In the genomic region with DNA sequence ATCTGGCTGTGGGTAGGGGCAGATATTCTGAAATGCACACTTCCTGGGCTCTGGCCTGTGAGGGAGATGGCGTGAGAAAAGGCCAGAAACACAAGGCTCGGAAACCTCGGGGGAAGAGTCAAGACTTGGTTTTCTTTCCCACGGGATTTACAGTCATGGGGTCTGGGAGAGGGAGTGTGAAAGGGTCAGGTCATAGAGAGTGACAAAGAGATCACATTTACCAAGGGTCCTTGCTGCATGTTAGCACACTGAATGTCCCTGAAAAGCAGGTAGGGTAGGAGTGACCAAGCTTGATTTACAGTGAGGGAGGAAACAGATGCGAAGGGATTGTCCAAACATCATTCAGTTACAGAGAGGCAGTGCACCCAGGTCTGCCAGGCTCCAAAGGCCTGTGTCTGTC, we compare ENCODE assay signal across 11 mouse cellular contexts.
DNase-seq lines count a peak whose midpoint lies in the region; ATAC-seq and TF ChIP-seq lines count a peak whose summit lies in the region.
"Had no signal": no experiment of that assay in that cellular context is flagged by ENCODE, and none has a peak within 500 bp of the region (broad histone marks: within the 10 kb centered on the region; RNA-seq: fewer than 3 reads in every experiment).

No protein-coding gene starts in this region.

- WGBS in kidney, postnatal 0 days, result 45% methylated on average over 5 of the region's 5 CpGs
- WGBS in embryonic facial prominence, embryonic 12.5 days, result 62% methylated on average over 5 of the region's 5 CpGs
- WGBS in limb, embryonic 14.5 days, result 50% methylated on average over 5 of the region's 5 CpGs

- peak; percentile 27 for ATAC-seq in kidney, postnatal 0 days (replicated peaks; ENCODE audit: low FRiP score, low read depth)
- no peak for ATAC-seq in embryonic facial prominence, embryonic 12.5 days (ENCODE audit: insufficient number of reproducible peaks, insufficient read depth, low FRiP score, low TSS enrichment)
- ATAC-seq in limb, embryonic 14.5 days (ENCODE audit: low FRiP score, low read depth), result 0 out of 2 replicates have a peak, but pooled peaks have one; percentile 8

- DNase-seq in heart, adult 8-10 months (ENCODE audit: low spot score), result peak; percentile 14
- DNase-seq in heart, postnatal 36 days, result no peak
- DNase-seq in kidney, postnatal 0 days (ENCODE audit: low spot score), result peak; percentile 62
- DNase-seq in kidney, adult 8-10 months, result no peak
- DNase-seq in limb, embryonic 14.5 days (ENCODE audit: low spot score), result no peak
- no peak for DNase-seq in right cerebral cortex, postnatal 10 days (ENCODE audit: low spot score in 2 of 2)
- no peak for DNase-seq in testis, postnatal 14 days (ENCODE audit: low spot score)
- DNase-seq: cerebellum, adult 8-10 months; right cerebral cortex, postnatal 14 days had no signal

- no peak overlapping the region for H3K4me3 ChIP-seq in kidney, postnatal 0 days (replicated peaks; ENCODE audit: low read depth, low read length)
- no peak overlapping the region for H3K4me3 ChIP-seq in embryonic facial prominence, embryonic 12.5 days
- no peak overlapping the region for H3K4me3 ChIP-seq in limb, embryonic 14.5 days (replicated peaks; ENCODE audit: low read length)
- H3K4me3 ChIP-seq: embryonic facial prominence, embryonic 13.5 days had no signal

- H3K9ac ChIP-seq in kidney, postnatal 0 days (ENCODE audit: low read depth, low read length), result no peak overlapping the region
- H3K9ac ChIP-seq in embryonic facial prominence, embryonic 12.5 days, result no peak overlapping the region
- H3K9ac ChIP-seq in limb, embryonic 14.5 days (ENCODE audit: low read depth, low read length, severe bottlenecking), result no peak overlapping the region
- H3K9ac ChIP-seq: embryonic facial prominence, embryonic 13.5 days had no signal

- intact Hi-C loops in heart, postnatal 36 days (cut with DNase I), result loop anchor here (1.0 to 5.0 kb wide), 3 partner anchors 60 to 156 kb away; a partner anchor contains a TSS

- H3K4me2 ChIP-seq in kidney, postnatal 0 days (ENCODE audit: low read length), result no peak overlapping the region
- H3K4me2 ChIP-seq in embryonic facial prominence, embryonic 12.5 days (replicated peaks), result no peak overlapping the region; the same call in 1 of the 2 replicates
- H3K4me2 ChIP-seq in limb, embryonic 14.5 days (replicated peaks; ENCODE audit: low read depth, low read length, severe bottlenecking), result no peak overlapping the region
- H3K4me2 ChIP-seq: embryonic facial prominence, embryonic 13.5 days had no signal

- no peaks in the 10 kb centered on the region for H3K27me3 ChIP-seq in kidney, postnatal 0 days (ENCODE audit: insufficient read depth, low read length)
- peaks cover 58% of the 10 kb centered on the region for H3K27me3 ChIP-seq in embryonic facial prominence, embryonic 12.5 days
- H3K27me3 ChIP-seq in limb, embryonic 14.5 days (ENCODE audit: control insufficient read depth, insufficient read depth, low read length), result 0 out of 2 replicates have a peak, but pooled peaks cover 4% of the 10 kb centered on the region

- no peaks in the 10 kb centered on the region for H3K9me3 ChIP-seq in kidney, postnatal 0 days (replicated peaks; ENCODE audit: low read length)
- H3K9me3 ChIP-seq in embryonic facial prominence, embryonic 12.5 days, result no peaks in the 10 kb centered on the region
- H3K9me3 ChIP-seq in limb, embryonic 14.5 days (ENCODE audit: control insufficient read depth, low read length), result no peaks in the 10 kb centered on the region
- H3K9me3 ChIP-seq: embryonic facial prominence, embryonic 13.5 days had no signal

- no peak for TF ChIP-seq POLR2A in limb, embryonic 14.5 days (IDR thresholded peaks at IDR 0.05; ENCODE audit: borderline replicate concordance, extremely low read depth, insufficient read depth, insufficient read length)

- H3K4me1 ChIP-seq in kidney, postnatal 0 days (replicated peaks; ENCODE audit: insufficient read depth, low read length), result peaks cover 10% of the 10 kb centered on the region; the same call in 1 of the 2 replicates
- peaks cover 7% of the 10 kb centered on the region; the same call in 1 of the 2 replicates for H3K4me1 ChIP-seq in embryonic facial prominence, embryonic 12.5 days
- peaks cover 4% of the 10 kb centered on the region; the same call in 1 of the 2 replicates for H3K4me1 ChIP-seq in limb, embryonic 14.5 days (ENCODE audit: control insufficient read depth, insufficient read depth, low read length)

- no peaks in the 10 kb centered on the region for H3K36me3 ChIP-seq in kidney, postnatal 0 days (ENCODE audit: insufficient read depth, low read length)
- no peaks in the 10 kb centered on the region for H3K36me3 ChIP-seq in embryonic facial prominence, embryonic 12.5 days
- H3K36me3 ChIP-seq in limb, embryonic 14.5 days (ENCODE audit: control insufficient read depth, insufficient read depth, low read length), result no peaks in the 10 kb centered on the region
- H3K36me3 ChIP-seq: embryonic facial prominence, embryonic 13.5 days had no signal

- TF ChIP-seq CTCF in kidney, postnatal 0 days (IDR thresholded peaks at IDR 0.05; ENCODE audit: low read depth), result no peak

- H3K27ac ChIP-seq in kidney, postnatal 0 days, result peak overlapping the region; percentile 70
- peak overlapping the region; percentile 54; the same call in 1 of the 2 replicates for H3K27ac ChIP-seq in embryonic facial prominence, embryonic 12.5 days
- no peak overlapping the region for H3K27ac ChIP-seq in limb, embryonic 14.5 days (replicated peaks; ENCODE audit: low read depth, low read length)

Comparison
In these comparisons a context has a peak if more than half of its experiments do, and no peak if none do; other contexts are left out.
1. DNase-seq: peak in heart, adult 8-10 months (single experiment) and kidney, postnatal 0 days (single experiment); none in heart, postnatal 36 days (0 of 2), kidney, adult 8-10 months (0 of 2), limb, embryonic 14.5 days (single experiment), right cerebral cortex, postnatal 10 days (0 of 2) and testis, postnatal 14 days (single experiment).